Mouse (Mus musculus) gastrocnemius, postnatal 14 days (tissue): ENCODE results near the gene Chchd2. TPM values are rescaled to one million over a fixed set of nuclear protein-coding genes. Genes with fewer than 3 reads are reported as not detected.

Experiments used
- total RNA-seq, 2 experiments: library from RNA; stranded (reverse); gene quantifications; 2 replicates each; pipeline ENCODE4 v1.2.3; 2021

Chchd2 gene
- total RNA-seq, 2 experiments from 2014 or later, result 477 to 529 TPM

Other genes with a start within 250 kb of the Chchd2 start
- 1 to 10 TPM; 2.0 to 2.7 TPM for gene Zfp11, start 217.4 kb downstream of the Chchd2 start, total RNA-seq
- gene Sept14, start 179.0 kb downstream of the Chchd2 start, total RNA-seq, result not detected
- gene Mrps17, start 172.0 kb downstream of the Chchd2 start, total RNA-seq, result 10 to 100 TPM; 64.4 to 69.3 TPM
- gene Nipsnap2, start 162.4 kb downstream of the Chchd2 start, total RNA-seq, result 100 to 1,000 TPM; 470 to 562 TPM
- gene Psph, start 100.0 kb downstream of the Chchd2 start, total RNA-seq, result 10 to 100 TPM; 13.0 to 16.2 TPM
- gene Sumf2, start 40.5 kb downstream of the Chchd2 start, total RNA-seq, result 10 to 100 TPM in 1 of 2 experiments, 1 to 10 TPM in 1; 9.2 to 10.4 TPM
- under 1 TPM; 0.53 to 0.84 TPM for gene Zbed5, start 8.3 kb upstream of the Chchd2 start, total RNA-seq
- gene Phkg1, start 11.1 kb upstream of the Chchd2 start, total RNA-seq, result 100 to 1,000 TPM; 245 to 293 TPM
- gene Nupr1l, start 21.1 kb upstream of the Chchd2 start, total RNA-seq, result under 1 TPM; 0.11 to 0.39 TPM
- 10 to 100 TPM; 16.2 to 17.4 TPM for gene Vkorc1l1, start 54.5 kb upstream of the Chchd2 start, total RNA-seq
- 10 to 100 TPM; 10.6 to 13.4 TPM for gene Gusb, start 115.6 kb upstream of the Chchd2 start, total RNA-seq
- 10 to 100 TPM; 12.5 to 15.8 TPM for gene Asl, start 141.8 kb upstream of the Chchd2 start, total RNA-seq
- gene Crcp, start 141.8 kb upstream of the Chchd2 start, total RNA-seq, result 10 to 100 TPM; 11.1 to 12.6 TPM
- gene Tpst1, start 185.9 kb upstream of the Chchd2 start, total RNA-seq, result 10 to 100 TPM; 15.6 to 22.6 TPM